Mouse (Mus musculus): Measurements from ENCODE around the gene Rbm47.

GRCm38 (mm10) chr5:66056680-66057079 is 116.2 kb downstream of the Rbm47 start:
- TF ChIP-seq CTCF (IDR thresholded peaks at IDR 0.05), result peak; percentile 51
- TF ChIP-seq EP300 (IDR thresholded peaks at IDR 0.05), result no peak

Data from lung, postnatal 0 days (tissue).